Comparison of ENCODE assay signal across 8 mouse cellular contexts in genomic region chr7:39654563-39655286, GRCm38 (mm10).
DNase-seq lines count a peak whose midpoint lies in the region; ATAC-seq and TF ChIP-seq lines count a peak whose summit lies in the region.

No protein-coding gene starts in this region.

- no peak for TF ChIP-seq EP300 in liver, embryonic 14.5 days (IDR thresholded peaks at IDR 0.05; ENCODE audit: low read depth)

- WGBS in forebrain, embryonic 15.5 days = 22% methylated on average over 4 of the region's 4 CpGs
- WGBS in liver, embryonic 14.5 days (ENCODE audit: insufficient replicate concordance) = 9% methylated on average over 4 of the region's 4 CpGs
- WGBS in kidney, adult 2 months = 14% methylated on average over 4 of the region's 4 CpGs

- H3K4me1 ChIP-seq in forebrain, embryonic 15.5 days = peaks cover 9% of the 10 kb centered on the region
- H3K4me1 ChIP-seq in liver, embryonic 14.5 days (replicated peaks; ENCODE audit: control insufficient read depth in 2 of 2, insufficient read depth in 2 of 2, low read length in 1 of 2) = peaks cover 0 to 5% of the 10 kb centered on the region in 2 experiments; a peak in 2 of 4 replicates
- H3K4me1 ChIP-seq in kidney, adult 2 months (ENCODE audit: control insufficient read depth, insufficient read depth, low read length) = peaks cover 11% of the 10 kb centered on the region; the same call in 1 of the 2 replicates

- peak overlapping the region; percentile 50; the same call in 1 of the 2 replicates for H3K27ac ChIP-seq in forebrain, embryonic 15.5 days (replicated peaks)
- H3K27ac ChIP-seq in liver, embryonic 14.5 days = no peak overlapping the region
- no peak overlapping the region for H3K27ac ChIP-seq in kidney, adult 2 months (ENCODE audit: insufficient read depth, low read depth, low read length)

- DNase-seq in CD4-positive helper T cell, adult 2 months (ENCODE audit: low read depth, low spot score) = peak; percentile 86
- DNase-seq in CD4-positive, CD25-positive, alpha-beta regulatory T cell, adult 2 months (ENCODE audit: low read depth, low spot score) = peak; percentile 85
- DNase-seq in liver, embryonic 14.5 days (ENCODE audit: low read depth in 3 of 3, low spot score in 3 of 3) = no peak
- DNase-seq in adrenal gland, postnatal 14 days = no peak
- no peak for DNase-seq in kidney, adult 2 months
- no peak for DNase-seq in left cerebral cortex, postnatal 4 days
- DNase-seq in right cerebral cortex, adult 2 months (ENCODE audit: low spot score in 2 of 2) = no peak

- H3K9ac ChIP-seq in forebrain, embryonic 15.5 days (replicated peaks) = no peak overlapping the region
- H3K9ac ChIP-seq in liver, embryonic 14.5 days (replicated peaks) = no peak overlapping the region

- H3K36me3 ChIP-seq in forebrain, embryonic 15.5 days = no peaks in the 10 kb centered on the region
- no peaks in the 10 kb centered on the region for H3K36me3 ChIP-seq in liver, embryonic 14.5 days (replicated peaks; ENCODE audit: control insufficient read depth, insufficient read depth, low read depth)
- H3K36me3 ChIP-seq in kidney, adult 2 months (ENCODE audit: control insufficient read depth, insufficient read depth, low read length) = no peaks in the 10 kb centered on the region

- intact Hi-C loops in left cerebral cortex, postnatal 4 days (cut with DNase I) = no loop called here

- H3K27me3 ChIP-seq in forebrain, embryonic 15.5 days = no peaks in the 10 kb centered on the region
- no peaks in the 10 kb centered on the region for H3K27me3 ChIP-seq in liver, embryonic 14.5 days (ENCODE audit: control insufficient read depth, insufficient read depth, low read length)
- H3K27me3 ChIP-seq in kidney, adult 2 months (replicated peaks; ENCODE audit: control insufficient read depth, insufficient read depth, low read length) = no peaks in the 10 kb centered on the region

- ATAC-seq in forebrain, embryonic 15.5 days (replicated peaks) = peak; percentile 81
- 0 out of 2 replicates have a peak, but pooled peaks have one; percentile 33 for ATAC-seq in liver, embryonic 14.5 days (ENCODE audit: insufficient read depth)

- TF ChIP-seq POLR2A in kidney, adult 2 months (IDR thresholded peaks at IDR 0.05; ENCODE audit: low read depth, low read length) = no peak

- peak overlapping the region; percentile 15; the same call in 1 of the 2 replicates for H3K4me3 ChIP-seq in forebrain, embryonic 15.5 days
- H3K4me3 ChIP-seq in liver, embryonic 14.5 days (ENCODE audit: insufficient read depth in 1 of 2, low read depth in 2 of 2, low read length in 2 of 2) = no peak overlapping the region
- H3K4me3 ChIP-seq in kidney, adult 2 months (ENCODE audit: insufficient read depth, low read depth, low read length) = no peak overlapping the region

- 0 out of 2 replicates have a peak overlapping the region, but pooled peaks have one; percentile 20 for H3K4me2 ChIP-seq in forebrain, embryonic 15.5 days (replicated peaks)
- no peak overlapping the region; the same call in 1 of the 2 replicates for H3K4me2 ChIP-seq in liver, embryonic 14.5 days (ENCODE audit: low read depth)

- TF ChIP-seq CTCF in liver, embryonic 14.5 days (IDR thresholded peaks at IDR 0.05; ENCODE audit: low read depth) = no peak
- no peak for TF ChIP-seq CTCF in kidney, adult 2 months (conservative IDR thresholded peaks at IDR 0.05; ENCODE audit: insufficient read depth, insufficient read length, low read depth, low read length)

- no peaks in the 10 kb centered on the region for H3K9me3 ChIP-seq in forebrain, embryonic 15.5 days
- no peaks in the 10 kb centered on the region for H3K9me3 ChIP-seq in liver, embryonic 14.5 days (ENCODE audit: control insufficient read depth, low read length)

Comparison
In these comparisons a context has a peak if more than half of its experiments do, and no peak if none do; other contexts are left out.
1. DNase-seq: peak in CD4-positive helper T cell, adult 2 months (single experiment) and CD4-positive, CD25-positive, alpha-beta regulatory T cell, adult 2 months (single experiment); none in liver, embryonic 14.5 days (0 of 3), adrenal gland, postnatal 14 days (single experiment), kidney, adult 2 months (single experiment), left cerebral cortex, postnatal 4 days (single experiment) and right cerebral cortex, adult 2 months (0 of 2).